Mouse (Mus musculus) neural tube, embryonic 12.5 days (tissue): ENCODE measurements around the gene Mfsd4b3. TPM values are rescaled to one million over a fixed set of nuclear protein-coding genes. Genes with fewer than 3 reads are reported as not detected.
A peak's percentile ranks its signal among the peaks of the same experiment; 100 is the strongest.
"Not testable (repeated sequence)": the region's sequence is repeated elsewhere in the genome, so short reads cannot be mapped to it uniquely, and the experiment has no call there.

Source experiments
- ATAC-seq: fragments of 200-750 bp; cut with Nextera tagmentation; 2 replicates; pipeline ENCODE4 v1.8.0; 2017; ENCODE audit warnings: low read depth, mild to moderate bottlenecking, moderate TSS enrichment, moderate library complexity; ENCODE audit not compliant: low FRiP score
- H3K27ac ChIP-seq: fragments of 300-500 bp; sonication (generic); 2 replicates; pipeline ENCODE4 v1.5.1; 2016
- H3K27me3 ChIP-seq: fragments of 300-500 bp; sonication (generic); replicated peaks from 2 replicates; pipeline ENCODE4 v1.6.1; 2016; ENCODE audit warnings: mild to moderate bottlenecking
- H3K36me3 ChIP-seq: fragments of 300-500 bp; sonication (generic); 2 replicates; pipeline ENCODE4 v1.6.1; 2016; ENCODE audit warnings: mild to moderate bottlenecking
- H3K4me1 ChIP-seq: fragments of 300-500 bp; sonication (generic); 2 replicates; pipeline ENCODE4 v1.6.1; 2016
- H3K4me2 ChIP-seq: fragments of 300-500 bp; sonication (generic); replicated peaks from 2 replicates; pipeline ENCODE4 v1.6.1; 2016; ENCODE audit warnings: mild to moderate bottlenecking
- H3K4me3 ChIP-seq: fragments of 300-500 bp; sonication (generic); 2 replicates; pipeline ENCODE4 v1.5.1; 2016
- H3K9ac ChIP-seq: fragments of 300-500 bp; sonication (generic); 2 replicates; pipeline ENCODE4 v1.6.1; 2016; ENCODE audit warnings: mild to moderate bottlenecking
- H3K9me3 ChIP-seq: fragments of 300-500 bp; sonication (generic); 2 replicates; pipeline ENCODE4 v1.6.1; 2016; ENCODE audit warnings: mild to moderate bottlenecking
- WGBS: fragments of 180-500 bp; shearing (Covaris S2); methylation state at CpG from one replicate; pipeline ENCODE4 v1.1.7; 2016; 5-methylcytosine and 5-hydroxymethylcytosine counted together
- polyA plus RNA-seq: library from polyadenylated mRNA; unstranded; fragments of >200 nt; fragmentation: Nextera tagmentation; extraction: Ambion mirVana; gene quantifications from 2 replicates; pipeline ENCODE4 v1.2.1, GENCODE M21; 2016

Mfsd4b3 gene
- polyA plus RNA-seq, 1 experiment from 2014 or later: 0.18 TPM

GRCm38 (mm10) chr10:39967512-39967911, 7.6 kb upstream of the Mfsd4b3 start:
- WGBS: 87% methylated on average over 3 of the region's 3 CpGs
- Histone ChIP-seq H3K4me3 (no peak overlapping the region), H3K4me2 (no peak overlapping the region), H3K36me3 (no peaks in the 10 kb centered on the region), H3K27ac (no peak overlapping the region), H3K4me1 (no peaks in the 10 kb centered on the region), H3K9me3 (no peaks in the 10 kb centered on the region), H3K27me3 (no peaks in the 10 kb centered on the region), H3K9ac (no peak overlapping the region)
- no peak for ATAC-seq

- H3K27ac ChIP-seq: no peak overlapping the region
- no peak overlapping the region for H3K4me3 ChIP-seq
These were observed 2.0 kb upstream of the Mfsd4b3 start for GRCm38 (mm10) chr10:39961906-39962305.

GRCm38 (mm10) chr10:39960441-39960822, 479 bp upstream of the Mfsd4b3 start:
- ATAC-seq: peak; percentile 64
- Histone ChIP-seq H3K9ac (no peak overlapping the region), H3K4me3 (0 out of 2 replicates have a peak overlapping the region, but pooled peaks have one; percentile 42), H3K4me1 (peaks cover 7% of the 10 kb centered on the region; the same call in 1 of the 2 replicates), H3K9me3 (no peaks in the 10 kb centered on the region), H3K4me2 (peak overlapping the region; percentile 98), H3K27me3 (no peaks in the 10 kb centered on the region), H3K36me3 (no peaks in the 10 kb centered on the region), H3K27ac (no peak overlapping the region)
- 49% methylated on average over 11 of the region's 11 CpGs for WGBS

More at GRCm38 (mm10) chr10:39961906-39962305, 2.0 kb upstream of the Mfsd4b3 start:
- Histone ChIP-seq H3K36me3 (no peaks in the 10 kb centered on the region), H3K9ac (no peak overlapping the region), H3K27me3 (no peaks in the 10 kb centered on the region), H3K9me3 (no peaks in the 10 kb centered on the region), H3K4me1 (peaks cover 7% of the 10 kb centered on the region; the same call in 1 of the 2 replicates), H3K4me2 (no peak overlapping the region)
- WGBS: 38% methylated on average over 1 of the region's 1 CpGs
- ATAC-seq: no peak

GRCm38 (mm10) chr10:39958266-39958665, 1.7 kb downstream of the Mfsd4b3 start:
- H3K36me3 ChIP-seq: no peaks in the 10 kb centered on the region
- no peak overlapping the region for H3K4me2 ChIP-seq
- no peaks in the 10 kb centered on the region for H3K9me3 ChIP-seq
- H3K27me3 ChIP-seq: no peaks in the 10 kb centered on the region
- H3K4me3 ChIP-seq: no peak overlapping the region
- peaks cover 7% of the 10 kb centered on the region; the same call in 1 of the 2 replicates for H3K4me1 ChIP-seq
- ATAC-seq: no peak
- 72% methylated on average over 4 of the region's 4 CpGs for WGBS
- no peak overlapping the region for H3K9ac ChIP-seq
- H3K27ac ChIP-seq: no peak overlapping the region

- Histone ChIP-seq H3K4me2 (no peak overlapping the region), H3K4me3 (no peak overlapping the region), H3K4me1 (peaks cover 7% of the 10 kb centered on the region; the same call in 1 of the 2 replicates), H3K27me3 (no peaks in the 10 kb centered on the region), H3K36me3 (no peaks in the 10 kb centered on the region), H3K27ac (no peak overlapping the region), H3K9me3 (no peaks in the 10 kb centered on the region), H3K9ac (no peak overlapping the region)
- no peak for ATAC-seq
- WGBS: 82% methylated on average over 2 of the region's 2 CpGs
These were observed 3.5 kb downstream of the Mfsd4b3 start for GRCm38 (mm10) chr10:39956340-39956878.

- Histone ChIP-seq H3K4me2 (no peak overlapping the region), H3K9me3 (no peaks in the 10 kb centered on the region), H3K4me3 (no peak overlapping the region), H3K9ac (no peak overlapping the region), H3K27me3 (no peaks in the 10 kb centered on the region), H3K27ac (no peak overlapping the region), H3K4me1 (0 out of 2 replicates have a peak, but pooled peaks cover 5% of the 10 kb centered on the region), H3K36me3 (no peaks in the 10 kb centered on the region)
- no peak for ATAC-seq
- WGBS: 84% methylated on average over 2 of the region's 2 CpGs
These were observed 4.8 kb downstream of the Mfsd4b3 start for GRCm38 (mm10) chr10:39955163-39955562.

- no peak overlapping the region for H3K9ac ChIP-seq
- no peaks in the 10 kb centered on the region for H3K27me3 ChIP-seq
- no peak overlapping the region for H3K4me2 ChIP-seq
- H3K36me3 ChIP-seq: no peaks in the 10 kb centered on the region
- H3K4me3 ChIP-seq: no peak overlapping the region
- no peaks in the 10 kb centered on the region for H3K4me1 ChIP-seq
- no peaks in the 10 kb centered on the region for H3K9me3 ChIP-seq
- no peak overlapping the region for H3K27ac ChIP-seq
- 88% methylated on average over 2 of the region's 2 CpGs for WGBS
- no peak for ATAC-seq
These were observed 10.5 kb downstream of the Mfsd4b3 start for GRCm38 (mm10) chr10:39949377-39949954.

GRCm38 (mm10) chr10:39947195-39947594, 12.8 kb downstream of the Mfsd4b3 start:
- ATAC-seq, H3K36me3 ChIP-seq, H3K4me3 ChIP-seq, H3K4me2 ChIP-seq, H3K27me3 ChIP-seq, H3K4me1 ChIP-seq, H3K9ac ChIP-seq, H3K27ac ChIP-seq, H3K9me3 ChIP-seq: not testable (repeated sequence)
- 79% methylated on average over 3 of the region's 3 CpGs for WGBS

- Histone ChIP-seq H3K4me1 (no peaks in the 10 kb centered on the region), H3K4me3 (no peak overlapping the region), H3K4me2 (no peak overlapping the region), H3K9me3 (no peaks in the 10 kb centered on the region), H3K27ac (no peak overlapping the region), H3K27me3 (no peaks in the 10 kb centered on the region), H3K36me3 (no peaks in the 10 kb centered on the region), H3K9ac (no peak overlapping the region)
- WGBS: 85% methylated on average over 7 of the region's 7 CpGs
- no peak for ATAC-seq
These were observed 23.4 kb downstream of the Mfsd4b3 start for GRCm38 (mm10) chr10:39936553-39936952.

- no peaks in the 10 kb centered on the region for H3K36me3 ChIP-seq
- 2% methylated on average over 41 of the region's 41 CpGs for WGBS
- H3K4me1 ChIP-seq: peaks cover 8% of the 10 kb centered on the region
- peaks cover 19% of the 10 kb centered on the region for H3K27me3 ChIP-seq
- H3K9me3 ChIP-seq: no peaks in the 10 kb centered on the region
- no peak within 1 kb of the TSS for H3K27ac ChIP-seq
- H3K4me2 ChIP-seq: peak within 1 kb of the TSS; percentile 87
- peak within 1 kb of the TSS; percentile 57 for H3K9ac ChIP-seq
- peak; percentile 77; the same call in 1 of the 2 replicates for ATAC-seq
- H3K4me3 ChIP-seq: peak within 1 kb of the TSS; percentile 43
These were observed 33.3 kb downstream of the Mfsd4b3 start, which contains the start of gene Mfsd4b2 for GRCm38 (mm10) chr10:39926616-39927139. TSS of gene Mfsd4b2 (minus strand) at chr10:39926923.

- H3K9me3 ChIP-seq, H3K36me3 ChIP-seq, H3K27ac ChIP-seq, H3K4me2 ChIP-seq, H3K9ac ChIP-seq, ATAC-seq, H3K4me1 ChIP-seq, H3K4me3 ChIP-seq: not testable (repeated sequence)
- H3K27me3 ChIP-seq: peaks cover 19% of the 10 kb centered on the region
- 76% methylated on average over 8 of the region's 8 CpGs for WGBS
These were observed 35.4 kb downstream of the Mfsd4b3 start for GRCm38 (mm10) chr10:39924556-39924955.

- Histone ChIP-seq H3K27ac (no peak overlapping the region), H3K9ac (no peak overlapping the region), H3K36me3 (no peaks in the 10 kb centered on the region), H3K9me3 (no peaks in the 10 kb centered on the region), H3K4me1 (no peaks in the 10 kb centered on the region), H3K4me2 (no peak overlapping the region), H3K4me3 (no peak overlapping the region), H3K27me3 (no peaks in the 10 kb centered on the region)
- ATAC-seq: no peak
These were observed 47.3 kb downstream of the Mfsd4b3 start for GRCm38 (mm10) chr10:39912616-39913015.
